Mouse (Mus musculus) heart, embryonic 15.5 days (tissue): ENCODE results near the gene Cdh4. TPM values are rescaled to one million over a fixed set of nuclear protein-coding genes. Genes with fewer than 3 reads are reported as not detected.

Source experiments
- ATAC-seq: fragments of 200-750 bp; cut with Nextera tagmentation; replicated peaks from 2 replicates; pipeline ENCODE4 v1.8.0; 2017; ENCODE audit warnings: low read depth, moderate TSS enrichment; ENCODE audit not compliant: insufficient number of reproducible peaks, insufficient read depth, low FRiP score
- H3K27ac ChIP-seq: fragments of 300-500 bp; sonication (generic); 2 replicates; pipeline ENCODE4 v1.5.1; 2015; ENCODE audit warnings: mild to moderate bottlenecking, inconsistent platforms
- H3K27me3 ChIP-seq: fragments of 300-500 bp; sonication (generic); 2 replicates; pipeline ENCODE4 v1.6.1; 2015; ENCODE audit warnings: inconsistent platforms
- H3K36me3 ChIP-seq: fragments of 300-500 bp; sonication (generic); 2 replicates; pipeline ENCODE4 v1.6.1; 2015; ENCODE audit warnings: mild to moderate bottlenecking, inconsistent platforms
- H3K4me1 ChIP-seq: fragments of 300-500 bp; sonication (generic); replicated peaks from 2 replicates; pipeline ENCODE4 v1.6.1; 2015; ENCODE audit warnings: inconsistent platforms
- H3K4me2 ChIP-seq: fragments of 300-500 bp; sonication (generic); 2 replicates; pipeline ENCODE4 v1.6.1; 2015; ENCODE audit warnings: inconsistent platforms, mild to moderate bottlenecking, moderate library complexity
- H3K4me3 ChIP-seq: fragments of 300-500 bp; sonication (generic); 2 replicates; pipeline ENCODE4 v1.5.1; 2015; ENCODE audit warnings: mild to moderate bottlenecking, inconsistent platforms
- H3K9ac ChIP-seq: fragments of 300-500 bp; sonication (generic); 2 replicates; pipeline ENCODE4 v1.6.1; 2015; ENCODE audit warnings: mild to moderate bottlenecking, inconsistent platforms
- H3K9me3 ChIP-seq: fragments of 300-500 bp; sonication (generic); replicated peaks from 2 replicates; pipeline ENCODE4 v1.6.1; 2016; ENCODE audit warnings: inconsistent platforms
- WGBS: fragments of 180-500 bp; shearing (Covaris S2); methylation state at CpG from one replicate; pipeline ENCODE4 v1.1.7; 2015; ENCODE audit warnings: mixed read lengths; 5-methylcytosine and 5-hydroxymethylcytosine counted together
- polyA plus RNA-seq: library from polyadenylated mRNA; unstranded; fragments of >200 nt; fragmentation: Nextera tagmentation; extraction: Ambion mirVana; gene quantifications from 2 replicates; pipeline ENCODE4 v1.2.1, GENCODE M21; 2015

Gene Cdh4
- polyA plus RNA-seq, 1 experiment from 2014 or later, result 1.4 TPM

DNA sequence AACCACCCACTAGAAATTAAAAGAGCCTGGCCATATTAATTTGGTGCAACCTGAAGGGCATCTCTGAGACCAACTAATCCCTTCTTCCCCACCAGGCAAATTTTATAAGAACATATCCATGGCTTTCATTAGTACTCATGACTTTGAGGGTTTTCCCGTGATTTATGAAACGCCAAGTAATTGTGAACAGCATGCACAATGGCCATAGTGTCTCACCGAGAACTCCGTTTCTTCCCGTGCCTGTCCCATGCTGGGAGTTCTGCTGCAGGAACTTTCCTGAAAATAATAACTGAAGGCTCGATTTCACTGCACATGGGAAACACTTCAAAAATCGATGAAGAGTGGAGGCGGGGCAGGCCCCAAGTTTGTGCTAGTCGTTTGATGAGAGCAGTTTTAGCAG lies 392.7 kb downstream of the Cdh4 start:
- H3K9ac ChIP-seq, result no peak overlapping the region
- 0 out of 2 replicates have a peak, but pooled peaks cover 8% of the 10 kb centered on the region for H3K27me3 ChIP-seq
- H3K27ac ChIP-seq, result no peak overlapping the region
- no peak overlapping the region for H3K4me3 ChIP-seq
- no peaks in the 10 kb centered on the region for H3K36me3 ChIP-seq
- ATAC-seq, result no peak
- H3K4me1 ChIP-seq, result no peaks in the 10 kb centered on the region
- WGBS, result 81% methylated on average over 9 of the region's 9 CpGs
- H3K9me3 ChIP-seq, result no peaks in the 10 kb centered on the region
- no peak overlapping the region for H3K4me2 ChIP-seq

DNA sequence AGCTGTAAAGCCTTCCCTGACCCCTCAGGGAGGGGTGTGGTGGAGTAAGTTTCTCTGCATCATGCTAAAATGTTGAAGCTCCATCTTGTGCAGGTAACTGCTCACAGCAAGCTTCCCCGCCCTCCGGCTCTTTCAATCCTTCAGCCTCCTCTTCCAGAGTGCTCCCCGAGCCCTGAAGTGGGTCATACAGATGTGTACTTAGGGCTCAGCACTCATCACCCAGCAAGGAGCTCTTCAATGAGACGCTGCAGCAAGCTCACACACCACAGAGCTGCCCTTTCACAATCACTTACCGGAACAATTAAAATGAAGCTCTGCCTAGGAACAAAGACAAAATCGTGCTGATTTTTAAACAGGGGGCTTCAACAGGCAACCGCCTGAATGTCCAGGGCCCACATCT lies 393.3 kb downstream of the Cdh4 start:
- H3K4me3 ChIP-seq, result no peak overlapping the region
- no peaks in the 10 kb centered on the region for H3K4me1 ChIP-seq
- no peak for ATAC-seq
- H3K36me3 ChIP-seq, result no peaks in the 10 kb centered on the region
- H3K27ac ChIP-seq, result no peak overlapping the region
- H3K9me3 ChIP-seq, result no peaks in the 10 kb centered on the region
- no peak overlapping the region for H3K4me2 ChIP-seq
- 0 out of 2 replicates have a peak, but pooled peaks cover 8% of the 10 kb centered on the region for H3K27me3 ChIP-seq
- H3K9ac ChIP-seq, result no peak overlapping the region
- WGBS, result 75% methylated on average over 7 of the region's 7 CpGs

DNA sequence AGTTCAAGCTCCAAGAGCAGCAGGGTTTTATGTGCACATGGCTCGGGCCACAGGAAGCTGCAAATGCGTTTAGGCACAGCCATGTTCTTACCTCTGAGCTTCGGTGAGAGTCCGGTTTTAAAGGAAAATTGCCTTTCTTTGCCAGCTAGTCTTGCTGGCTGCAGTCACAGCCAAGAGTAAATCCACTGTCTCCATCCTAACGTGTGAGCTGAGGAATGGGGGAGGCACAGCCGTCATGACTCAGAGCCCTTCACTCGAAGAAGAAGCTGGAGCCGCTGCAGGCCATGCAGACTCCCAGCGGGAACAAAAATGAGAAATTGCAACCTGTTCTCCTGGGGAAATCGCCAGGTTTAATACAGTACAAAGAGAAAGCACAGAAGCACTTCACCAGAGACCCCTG lies 395.0 kb downstream of the Cdh4 start:
- no peak for ATAC-seq
- no peak overlapping the region for H3K9ac ChIP-seq
- H3K4me3 ChIP-seq, result no peak overlapping the region
- H3K36me3 ChIP-seq, result no peaks in the 10 kb centered on the region
- H3K9me3 ChIP-seq, result no peaks in the 10 kb centered on the region
- no peaks in the 10 kb centered on the region for H3K4me1 ChIP-seq
- H3K4me2 ChIP-seq, result no peak overlapping the region
- H3K27ac ChIP-seq, result no peak overlapping the region
- 54% methylated on average over 10 of the region's 10 CpGs for WGBS
- 0 out of 2 replicates have a peak, but pooled peaks cover 8% of the 10 kb centered on the region for H3K27me3 ChIP-seq

DNA sequence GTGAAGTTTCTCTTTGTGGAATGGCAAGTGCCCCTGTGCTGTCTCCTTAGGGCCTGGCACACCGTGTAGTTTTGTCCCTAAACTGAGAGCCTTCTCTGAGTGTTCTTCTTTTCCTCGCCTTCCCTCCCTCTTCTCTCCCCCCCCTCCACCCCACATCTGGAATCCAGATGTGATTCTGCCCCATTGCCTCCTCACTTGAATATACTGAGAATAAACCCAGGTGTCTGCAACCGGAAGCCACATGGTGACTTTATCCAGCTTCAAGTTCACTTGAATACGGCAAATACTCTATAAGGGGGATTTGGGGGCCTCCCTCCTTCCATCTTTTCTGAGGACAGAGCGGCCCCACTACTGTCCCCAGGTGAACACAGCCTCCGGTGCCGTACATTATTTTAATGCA lies 395.8 kb downstream of the Cdh4 start:
- H3K9me3 ChIP-seq, result no peaks in the 10 kb centered on the region
- H3K36me3 ChIP-seq, result no peaks in the 10 kb centered on the region
- H3K27ac ChIP-seq, result no peak overlapping the region
- 0 out of 2 replicates have a peak, but pooled peaks cover 8% of the 10 kb centered on the region for H3K27me3 ChIP-seq
- no peak overlapping the region for H3K4me3 ChIP-seq
- no peak for ATAC-seq
- H3K4me1 ChIP-seq, result peaks cover 5% of the 10 kb centered on the region
- H3K9ac ChIP-seq, result no peak overlapping the region
- WGBS, result 79% methylated on average over 7 of the region's 7 CpGs
- H3K4me2 ChIP-seq, result no peak overlapping the region

DNA sequence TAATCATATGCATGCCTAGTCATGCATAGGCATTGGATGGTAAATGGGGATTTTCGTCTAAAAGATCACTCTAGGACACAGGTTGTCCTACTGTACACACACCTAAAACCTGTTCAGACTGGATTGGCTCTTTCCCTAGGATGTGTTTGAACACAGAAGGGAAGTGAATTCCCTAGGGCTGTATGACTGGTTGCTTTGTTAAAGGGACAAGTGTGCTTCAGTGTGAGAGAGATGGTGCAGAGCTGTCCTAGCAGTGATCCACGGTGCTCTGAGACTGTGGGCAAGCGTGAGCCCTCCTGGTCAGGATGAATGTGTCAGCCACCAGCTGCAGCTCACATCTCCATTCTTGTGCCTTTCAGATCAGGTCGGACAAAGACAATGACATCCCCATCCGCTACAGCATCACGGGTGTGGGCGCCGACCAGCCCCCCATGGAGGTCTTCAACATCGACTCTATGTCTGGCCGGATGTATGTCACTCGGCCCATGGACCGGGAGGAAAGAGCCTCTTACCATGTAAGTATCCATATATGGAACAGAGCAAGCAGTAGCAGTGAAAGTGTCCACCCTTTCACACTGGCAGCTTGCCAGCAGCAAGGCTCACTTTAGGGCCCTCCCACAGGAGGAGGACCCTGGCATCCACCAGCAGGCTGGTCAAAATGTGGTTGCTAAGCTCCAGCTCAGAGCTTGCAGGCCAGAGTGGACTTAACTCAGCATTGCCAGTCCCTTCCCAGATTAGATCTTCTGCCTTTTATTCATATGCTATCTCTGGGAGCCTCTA lies 400.6 kb downstream of the Cdh4 start:
- Histone ChIP-seq H3K27me3 (no peaks in the 10 kb centered on the region), H3K4me3 (no peak overlapping the region), H3K4me1 (peaks cover 13% of the 10 kb centered on the region), H3K9me3 (no peaks in the 10 kb centered on the region), H3K9ac (no peak overlapping the region), H3K36me3 (no peaks in the 10 kb centered on the region), H3K4me2 (0 out of 2 replicates have a peak overlapping the region, but pooled peaks have one; percentile 4), H3K27ac (peak overlapping the region; percentile 65)
- WGBS, result 50% methylated on average over 12 of the region's 12 CpGs
- peak; percentile 90 for ATAC-seq

DNA sequence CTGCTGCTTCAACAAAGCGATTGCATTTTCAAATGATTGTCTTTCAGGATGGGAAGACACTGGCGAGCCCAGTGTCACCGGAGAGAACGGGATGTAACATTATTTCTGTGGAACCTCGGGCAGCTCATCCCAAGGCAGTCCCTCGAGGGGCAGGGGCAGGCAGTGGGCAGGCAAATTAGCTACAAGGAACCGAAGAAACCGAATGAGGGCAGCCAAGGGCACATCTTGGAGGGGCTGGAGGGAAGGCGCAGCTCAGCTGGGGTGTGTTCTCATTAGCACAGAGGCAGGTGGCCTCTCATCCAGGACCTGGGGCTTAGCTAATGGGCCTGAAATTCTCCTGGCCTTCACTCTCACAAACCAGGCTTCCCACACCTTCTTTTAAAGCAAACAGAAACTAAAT lies 407.5 kb downstream of the Cdh4 start:
- H3K9ac ChIP-seq, result no peak overlapping the region
- H3K4me2 ChIP-seq, result no peak overlapping the region
- 63% methylated on average over 9 of the region's 9 CpGs for WGBS
- no peaks in the 10 kb centered on the region for H3K4me1 ChIP-seq
- no peaks in the 10 kb centered on the region for H3K27me3 ChIP-seq
- no peak overlapping the region for H3K4me3 ChIP-seq
- H3K27ac ChIP-seq, result no peak overlapping the region
- ATAC-seq, result no peak
- H3K9me3 ChIP-seq, result no peaks in the 10 kb centered on the region
- no peaks in the 10 kb centered on the region for H3K36me3 ChIP-seq

DNA sequence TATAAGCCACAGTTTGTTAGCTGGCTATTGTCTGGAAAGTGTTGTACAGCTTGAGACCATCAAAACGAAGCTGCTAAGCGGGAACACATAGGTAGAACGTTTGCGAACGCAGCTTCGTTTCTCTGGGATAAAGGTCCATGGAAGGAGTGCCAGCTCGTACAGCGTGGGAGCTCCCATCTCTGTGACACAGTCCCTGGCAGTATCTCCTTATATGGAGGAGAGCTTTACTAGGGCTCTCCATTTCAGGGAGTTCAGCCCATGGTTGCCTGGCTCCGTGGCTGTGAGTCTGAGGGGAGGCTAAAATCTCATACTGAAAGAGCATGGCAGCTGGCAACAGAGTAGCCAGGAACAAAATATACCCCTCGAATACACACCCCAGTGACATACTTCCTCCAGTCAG lies 409.9 kb downstream of the Cdh4 start:
- no peaks in the 10 kb centered on the region for H3K27me3 ChIP-seq

GRCm38 (mm10) chr2:179852862-179853261 lies 410.6 kb downstream of the Cdh4 start:
- WGBS, result 63% methylated on average over 11 of the region's 11 CpGs
- no peaks in the 10 kb centered on the region for H3K9me3 ChIP-seq
- no peak overlapping the region for H3K27ac ChIP-seq
- no peak overlapping the region for H3K9ac ChIP-seq
- ATAC-seq, result no peak; the same call in 1 of the 2 replicates
- no peaks in the 10 kb centered on the region for H3K4me1 ChIP-seq
- H3K36me3 ChIP-seq, result no peaks in the 10 kb centered on the region
- H3K4me3 ChIP-seq, result no peak overlapping the region
- H3K27me3 ChIP-seq, result no peaks in the 10 kb centered on the region
- no peak overlapping the region for H3K4me2 ChIP-seq

More for the DNA sequence above, 409.9 kb downstream of the Cdh4 start:
- Histone ChIP-seq H3K4me3 (no peak overlapping the region), H3K9ac (no peak overlapping the region), H3K4me1 (no peaks in the 10 kb centered on the region), H3K9me3 (no peaks in the 10 kb centered on the region), H3K4me2 (no peak overlapping the region), H3K27ac (no peak overlapping the region), H3K36me3 (no peaks in the 10 kb centered on the region)
- ATAC-seq, result no peak
- WGBS, result 73% methylated on average over 10 of the region's 10 CpGs

GRCm38 (mm10) chr2:179853892-179854291 lies 411.7 kb downstream of the Cdh4 start:
- Histone ChIP-seq H3K9ac (no peak overlapping the region), H3K27ac (no peak overlapping the region), H3K4me1 (no peaks in the 10 kb centered on the region), H3K36me3 (no peaks in the 10 kb centered on the region), H3K4me2 (no peak overlapping the region), H3K27me3 (no peaks in the 10 kb centered on the region), H3K9me3 (no peaks in the 10 kb centered on the region), H3K4me3 (no peak overlapping the region)
- no peak for ATAC-seq
- 88% methylated on average over 10 of the region's 10 CpGs for WGBS

DNA sequence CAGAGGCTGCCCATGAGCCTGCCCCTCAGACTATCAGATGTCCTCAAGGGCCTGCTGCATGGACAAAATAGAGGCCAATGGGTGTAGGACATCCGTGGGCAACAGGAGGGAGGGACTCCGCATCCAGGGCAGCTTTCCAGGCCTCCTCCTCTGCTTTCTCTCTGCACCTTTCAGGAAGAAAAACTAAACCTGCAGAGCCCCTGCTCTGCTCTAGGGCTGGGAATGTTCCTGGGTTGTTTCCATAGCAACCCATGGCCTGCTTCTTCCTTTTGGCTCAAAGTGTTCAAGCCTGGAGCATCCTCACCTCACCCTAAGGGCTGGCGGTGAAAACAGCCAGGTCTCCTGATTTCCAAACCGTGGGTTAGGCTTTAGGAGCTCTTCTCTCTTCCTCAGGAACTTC lies 414.9 kb downstream of the Cdh4 start:
- no peaks in the 10 kb centered on the region for H3K36me3 ChIP-seq
- H3K4me3 ChIP-seq, result no peak overlapping the region
- ATAC-seq, result no peak
- no peak overlapping the region for H3K27ac ChIP-seq
- 56% methylated on average over 4 of the region's 4 CpGs for WGBS
- H3K4me2 ChIP-seq, result no peak overlapping the region
- H3K27me3 ChIP-seq, result no peaks in the 10 kb centered on the region
- no peak overlapping the region for H3K9ac ChIP-seq
- no peaks in the 10 kb centered on the region for H3K9me3 ChIP-seq
- H3K4me1 ChIP-seq, result no peaks in the 10 kb centered on the region

GRCm38 (mm10) chr2:179862676-179863075 lies 420.4 kb downstream of the Cdh4 start:
- WGBS, result 74% methylated on average over 3 of the region's 3 CpGs
- Histone ChIP-seq H3K27ac (no peak overlapping the region), H3K4me2 (no peak overlapping the region)

DNA sequence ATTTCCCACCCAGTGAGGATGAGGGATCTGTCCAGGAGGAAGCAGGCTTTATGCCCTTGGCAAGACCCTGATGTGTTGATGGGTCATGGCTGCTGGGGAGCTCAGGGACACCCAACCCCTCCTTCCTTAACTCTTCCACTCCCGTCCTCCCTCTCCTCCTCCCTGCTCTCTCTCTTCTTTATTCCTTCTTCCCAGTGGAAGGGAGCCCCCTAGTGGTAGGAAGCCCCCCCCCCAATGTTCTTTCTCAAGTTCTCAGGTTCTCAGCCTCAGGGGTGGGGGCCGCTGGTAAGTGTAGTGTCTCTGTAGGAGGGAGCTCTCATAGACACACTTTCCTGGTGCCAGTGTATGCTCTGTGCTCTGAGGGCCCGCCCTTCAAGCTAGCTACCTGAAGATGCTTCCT lies 421.0 kb downstream of the Cdh4 start:
- WGBS, result 70% methylated on average over 3 of the region's 3 CpGs
- Histone ChIP-seq H3K27me3 (no peaks in the 10 kb centered on the region), H3K27ac (no peak overlapping the region), H3K36me3 (no peaks in the 10 kb centered on the region), H3K4me1 (peaks cover 12% of the 10 kb centered on the region), H3K4me3 (no peak overlapping the region), H3K9me3 (no peaks in the 10 kb centered on the region), H3K4me2 (no peak overlapping the region), H3K9ac (no peak overlapping the region)
- ATAC-seq, result no peak

More at GRCm38 (mm10) chr2:179862676-179863075, 420.4 kb downstream of the Cdh4 start:
- Histone ChIP-seq H3K4me3 (no peak overlapping the region), H3K9ac (no peak overlapping the region), H3K27me3 (no peaks in the 10 kb centered on the region), H3K4me1 (peaks cover 6% of the 10 kb centered on the region; the same call in 1 of the 2 replicates), H3K36me3 (no peaks in the 10 kb centered on the region), H3K9me3 (no peaks in the 10 kb centered on the region)
- no peak for ATAC-seq
